Mouse (Mus musculus): Measurements from ENCODE around the gene Ap2m1. TPM values are rescaled to one million over a fixed set of nuclear protein-coding genes. Genes with fewer than 3 reads are reported as not detected.

The Ap2m1 gene
- polyA plus RNA-seq, 1 experiment from 2014 or later = 616 TPM

DNA sequence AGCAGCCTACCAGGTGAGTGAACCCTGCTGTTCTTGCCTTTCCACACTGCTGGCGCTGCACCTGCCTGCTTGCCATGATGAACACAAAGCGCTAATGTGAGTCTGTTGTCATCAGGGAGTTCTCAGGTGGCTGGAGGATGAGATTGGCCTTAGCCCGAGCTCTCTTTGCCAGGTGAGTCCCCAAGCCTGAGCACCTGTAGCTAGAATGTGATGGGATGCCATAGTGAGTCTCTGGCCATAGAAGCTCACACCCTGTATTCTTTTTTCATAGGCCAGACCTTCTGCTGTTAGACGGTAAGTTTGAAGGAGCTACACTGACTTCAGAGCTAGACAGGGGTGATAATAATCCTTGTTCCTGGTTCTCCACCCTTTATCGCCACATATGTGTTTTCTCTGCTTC, 16.4 kb downstream of the Ap2m1 start:
- no peak overlapping the region for H3K4me3 ChIP-seq (replicated peaks)
- peaks cover 65% of the 10 kb centered on the region for H3K36me3 ChIP-seq
- H3K27ac ChIP-seq = no peak overlapping the region
- no peaks in the 10 kb centered on the region for H3K9me3 ChIP-seq
- WGBS = 92% methylated on average over 5 of the region's 5 CpGs
- no peak for ATAC-seq (ENCODE audit: insufficient number of reproducible peaks, insufficient read depth, low FRiP score, low TSS enrichment, low read depth)
- H3K4me1 ChIP-seq (replicated peaks) = peaks cover 15% of the 10 kb centered on the region
- no peak overlapping the region for H3K9ac ChIP-seq (replicated peaks)
- H3K4me2 ChIP-seq = no peak overlapping the region
- no peaks in the 10 kb centered on the region for H3K27me3 ChIP-seq

DNA sequence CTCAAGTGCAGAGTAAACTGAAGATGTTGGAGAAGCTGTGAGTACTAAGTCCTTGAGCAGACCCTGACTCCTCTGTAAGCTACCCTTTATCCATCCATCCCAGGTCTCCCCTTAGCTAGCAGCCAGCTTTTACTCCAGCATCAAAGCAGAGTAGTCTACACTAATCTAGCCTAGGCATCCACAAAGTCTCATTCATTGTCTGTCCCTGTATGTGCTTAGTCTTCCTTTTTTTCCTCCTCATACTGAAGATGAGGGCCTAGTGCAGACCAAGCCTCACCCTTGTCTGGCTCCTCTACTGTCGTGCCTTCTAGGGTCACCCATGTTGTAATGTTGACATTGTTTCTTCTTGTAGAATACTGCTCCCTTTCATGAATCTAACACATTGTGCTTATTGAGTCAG, 17.3 kb downstream of the Ap2m1 start:
- Histone ChIP-seq H3K27me3 (no peaks in the 10 kb centered on the region), H3K9me3 (no peaks in the 10 kb centered on the region), H3K4me1 (replicated peaks) (peaks cover 10% of the 10 kb centered on the region), H3K4me3 (replicated peaks) (no peak overlapping the region), H3K4me2 (no peak overlapping the region), H3K36me3 (peaks cover 71% of the 10 kb centered on the region), H3K27ac (no peak overlapping the region), H3K9ac (replicated peaks) (no peak overlapping the region)
- ATAC-seq (ENCODE audit: insufficient number of reproducible peaks, insufficient read depth, low FRiP score, low TSS enrichment, low read depth) = no peak
- WGBS = 89% methylated on average over 1 of the region's 1 CpGs

DNA sequence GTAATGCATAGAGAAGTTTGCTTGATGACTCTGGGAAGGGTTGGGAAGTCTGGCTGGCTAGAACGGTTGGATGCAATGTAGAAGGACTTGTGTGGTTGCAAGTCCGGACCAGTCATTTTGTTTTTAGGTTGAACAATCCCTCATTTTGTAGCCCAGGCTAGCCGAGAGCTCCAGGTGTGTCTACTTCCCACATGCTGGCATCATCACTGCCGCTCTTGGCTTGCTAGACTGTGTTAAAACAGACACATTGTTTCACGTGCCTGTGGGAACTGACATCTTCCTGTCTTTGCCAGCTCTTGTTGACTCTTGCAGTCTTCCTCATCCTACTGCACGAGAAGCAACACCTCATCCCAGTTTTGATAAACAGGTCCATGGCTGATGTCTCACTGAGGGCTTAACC, 19.7 kb downstream of the Ap2m1 start:
- no peaks in the 10 kb centered on the region for H3K27me3 ChIP-seq
- H3K36me3 ChIP-seq = peaks cover 93% of the 10 kb centered on the region
- H3K4me3 ChIP-seq (replicated peaks) = no peak overlapping the region
- no peaks in the 10 kb centered on the region for H3K9me3 ChIP-seq
- no peaks in the 10 kb centered on the region for H3K4me1 ChIP-seq (replicated peaks)
- no peak for ATAC-seq (ENCODE audit: insufficient number of reproducible peaks, insufficient read depth, low FRiP score, low TSS enrichment, low read depth)
- no peak overlapping the region for H3K4me2 ChIP-seq
- H3K27ac ChIP-seq = no peak overlapping the region
- H3K9ac ChIP-seq (replicated peaks) = no peak overlapping the region
- 86% methylated on average over 6 of the region's 6 CpGs for WGBS

GRCm38 (mm10) chr16:20557381-20557780, 22.1 kb downstream of the Ap2m1 start:
- no peaks in the 10 kb centered on the region for H3K4me1 ChIP-seq (replicated peaks)
- no peaks in the 10 kb centered on the region for H3K9me3 ChIP-seq
- ATAC-seq (ENCODE audit: insufficient number of reproducible peaks, insufficient read depth, low FRiP score, low TSS enrichment, low read depth) = no peak
- H3K27me3 ChIP-seq = no peaks in the 10 kb centered on the region
- WGBS = 60% methylated on average over 7 of the region's 7 CpGs
- no peak overlapping the region for H3K4me3 ChIP-seq (replicated peaks)
- no peak overlapping the region for H3K4me2 ChIP-seq
- H3K36me3 ChIP-seq = peaks cover 94% of the 10 kb centered on the region
- H3K9ac ChIP-seq (replicated peaks) = no peak overlapping the region
- no peak overlapping the region for H3K27ac ChIP-seq

DNA sequence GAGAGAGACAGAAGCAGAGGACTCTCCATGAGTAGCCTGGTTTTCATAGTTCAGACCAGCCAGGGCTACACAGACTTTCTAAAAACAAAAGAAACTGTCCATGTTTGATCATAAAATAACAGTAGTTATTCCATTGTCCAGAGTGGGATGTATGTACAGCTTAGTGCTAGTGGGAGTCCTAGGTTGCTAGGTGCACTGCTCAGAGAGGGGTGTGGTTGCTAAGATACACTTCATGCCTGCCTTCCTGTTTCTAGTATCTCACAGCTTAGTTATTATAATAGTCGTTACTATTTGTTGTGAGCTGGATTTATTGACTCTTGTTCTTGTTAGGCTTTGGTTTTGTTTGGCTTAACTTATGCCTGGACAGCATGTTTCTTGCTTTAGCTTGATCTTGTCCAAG, 29.8 kb downstream of the Ap2m1 start:
- whole genome bisulfite sequencing = 74% methylated on average over 1 of the region's 1 CpGs
- Histone ChIP-seq H3K27me3 (no peaks in the 10 kb centered on the region), H3K4me2 (no peak overlapping the region), H3K36me3 (peaks cover 31% of the 10 kb centered on the region), H3K9me3 (no peaks in the 10 kb centered on the region), H3K4me3 (replicated peaks) (no peak overlapping the region), H3K9ac (replicated peaks) (no peak overlapping the region), H3K27ac (no peak overlapping the region), H3K4me1 (replicated peaks) (no peaks in the 10 kb centered on the region)
- no peak for ATAC-seq (ENCODE audit: insufficient number of reproducible peaks, insufficient read depth, low FRiP score, low TSS enrichment, low read depth)

GRCm38 (mm10) chr16:20589366-20589938, 54.2 kb downstream of the Ap2m1 start, which contains the start of gene Vwa5b2:
Vwa5b2 (plus strand) TSS chr16:20589471.
- Histone ChIP-seq H3K4me2 (peak within 1 kb of the TSS; percentile 89), H3K36me3 (no peaks in the 10 kb centered on the region), H3K4me1 (replicated peaks) (peaks cover 21% of the 10 kb centered on the region), H3K4me3 (replicated peaks) (peak within 1 kb of the TSS; percentile 54), H3K27ac (no peak within 1 kb of the TSS), H3K27me3 (peaks cover 70% of the 10 kb centered on the region), H3K9me3 (no peaks in the 10 kb centered on the region), H3K9ac (replicated peaks) (peak within 1 kb of the TSS; percentile 54)
- peak; percentile 69 for ATAC-seq (ENCODE audit: insufficient number of reproducible peaks, insufficient read depth, low FRiP score, low TSS enrichment, low read depth)
- 1% methylated on average over 24 of the region's 24 CpGs for WGBS

- H3K27me3 ChIP-seq = peaks cover 74% of the 10 kb centered on the region
Observed at GRCm38 (mm10) chr16:20589939-20590679, 54.8 kb downstream of the Ap2m1 start.

DNA sequence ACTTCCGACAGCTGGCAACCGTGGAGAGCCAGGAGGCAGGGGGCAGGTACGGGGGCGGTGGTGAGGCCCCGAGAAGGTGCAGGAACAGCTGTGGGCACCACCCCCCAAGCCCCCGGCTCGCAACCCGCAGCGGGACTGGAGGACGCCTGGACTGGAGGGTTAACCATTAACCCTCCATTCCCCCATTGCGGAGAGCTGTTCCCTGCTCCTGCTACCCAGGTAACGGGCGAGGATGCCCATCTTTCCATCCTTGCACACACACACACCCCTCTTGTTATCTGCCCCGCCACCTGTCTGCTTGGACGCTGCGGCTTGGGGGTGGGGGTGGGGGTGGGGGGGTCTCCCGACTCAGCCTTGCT, 55.4 kb downstream of the Ap2m1 start:
- Histone ChIP-seq H3K9me3 (no peaks in the 10 kb centered on the region), H3K36me3 (no peaks in the 10 kb centered on the region), H3K27ac (no peak overlapping the region), H3K9ac (replicated peaks) (0 out of 2 replicates have a peak overlapping the region, but pooled peaks have one; percentile 3), H3K4me1 (replicated peaks) (peaks cover 21% of the 10 kb centered on the region), H3K27me3 (peaks cover 80% of the 10 kb centered on the region), H3K4me3 (replicated peaks) (peak overlapping the region; percentile 54), H3K4me2 (peak overlapping the region; percentile 89)
- no peak for ATAC-seq (ENCODE audit: insufficient number of reproducible peaks, insufficient read depth, low FRiP score, low TSS enrichment, low read depth)
- WGBS = 3% methylated on average over 15 of the region's 17 CpGs

More at GRCm38 (mm10) chr16:20589939-20590679, 54.8 kb downstream of the Ap2m1 start:
- H3K36me3 ChIP-seq = no peaks in the 10 kb centered on the region
- H3K9ac ChIP-seq (replicated peaks) = peak overlapping the region; percentile 54
- H3K4me3 ChIP-seq (replicated peaks) = peak overlapping the region; percentile 54
- WGBS = under 1% methylated on average over 39 of the region's 39 CpGs
- no peaks in the 10 kb centered on the region for H3K9me3 ChIP-seq
- no peak overlapping the region for H3K27ac ChIP-seq
- peak; percentile 80 for ATAC-seq (ENCODE audit: insufficient number of reproducible peaks, insufficient read depth, low FRiP score, low TSS enrichment, low read depth)
- H3K4me2 ChIP-seq = peak overlapping the region; percentile 89
- H3K4me1 ChIP-seq (replicated peaks) = peaks cover 21% of the 10 kb centered on the region

DNA sequence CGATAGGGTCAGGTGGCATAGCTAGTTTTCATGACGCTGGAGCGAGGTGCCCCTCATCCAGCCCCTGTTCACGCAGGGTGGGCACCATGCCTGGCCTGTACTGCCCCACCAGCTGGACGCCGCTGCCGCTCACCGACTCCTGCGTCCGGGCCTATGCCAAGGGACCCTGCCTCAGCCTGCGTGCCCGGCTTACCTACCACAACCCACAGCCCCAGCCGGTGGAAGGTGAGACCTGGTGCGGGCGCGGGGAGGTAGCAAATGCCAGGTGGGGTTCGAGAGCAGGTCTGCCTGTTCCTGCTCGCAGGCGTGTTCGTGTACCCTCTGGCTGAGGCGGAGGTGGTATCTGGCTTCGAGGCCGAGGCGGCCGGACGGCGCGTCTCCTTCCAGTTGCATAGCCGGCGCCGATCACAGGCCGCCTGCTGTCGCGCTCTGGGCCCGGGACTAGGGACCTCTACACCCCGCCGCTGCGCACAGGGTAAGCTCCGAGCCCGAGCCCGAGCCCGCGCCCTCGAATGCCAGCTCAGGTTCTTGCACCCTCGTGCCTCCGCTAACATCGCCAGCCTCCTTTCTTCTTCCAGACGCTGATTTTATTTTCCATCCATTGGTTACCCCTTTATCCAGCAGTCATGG, 55.9 kb downstream of the Ap2m1 start:
- peaks cover 83% of the 10 kb centered on the region for H3K27me3 ChIP-seq
- peak overlapping the region; percentile 54 for H3K4me3 ChIP-seq (replicated peaks)
- 0 out of 2 replicates have a peak overlapping the region, but pooled peaks have one; percentile 13 for H3K9ac ChIP-seq (replicated peaks)
- 7% methylated on average over 47 of the region's 48 CpGs for WGBS
- no peaks in the 10 kb centered on the region for H3K36me3 ChIP-seq
- H3K9me3 ChIP-seq = no peaks in the 10 kb centered on the region
- H3K4me2 ChIP-seq = peak overlapping the region; percentile 89
- H3K27ac ChIP-seq = no peak overlapping the region
- no peak for ATAC-seq (ENCODE audit: insufficient number of reproducible peaks, insufficient read depth, low FRiP score, low TSS enrichment, low read depth)
- H3K4me1 ChIP-seq (replicated peaks) = peaks cover 21% of the 10 kb centered on the region
